Mouse (Mus musculus) retina, embryonic 14.5 days (tissue): ENCODE data around the gene Stat1.

Experiments
- DNase-seq: peaks from one replicate; pipeline ENCODE4 v3.0.0-alpha.2; 2015; ENCODE audit warnings: low spot score

Stat1 gene

DNA sequence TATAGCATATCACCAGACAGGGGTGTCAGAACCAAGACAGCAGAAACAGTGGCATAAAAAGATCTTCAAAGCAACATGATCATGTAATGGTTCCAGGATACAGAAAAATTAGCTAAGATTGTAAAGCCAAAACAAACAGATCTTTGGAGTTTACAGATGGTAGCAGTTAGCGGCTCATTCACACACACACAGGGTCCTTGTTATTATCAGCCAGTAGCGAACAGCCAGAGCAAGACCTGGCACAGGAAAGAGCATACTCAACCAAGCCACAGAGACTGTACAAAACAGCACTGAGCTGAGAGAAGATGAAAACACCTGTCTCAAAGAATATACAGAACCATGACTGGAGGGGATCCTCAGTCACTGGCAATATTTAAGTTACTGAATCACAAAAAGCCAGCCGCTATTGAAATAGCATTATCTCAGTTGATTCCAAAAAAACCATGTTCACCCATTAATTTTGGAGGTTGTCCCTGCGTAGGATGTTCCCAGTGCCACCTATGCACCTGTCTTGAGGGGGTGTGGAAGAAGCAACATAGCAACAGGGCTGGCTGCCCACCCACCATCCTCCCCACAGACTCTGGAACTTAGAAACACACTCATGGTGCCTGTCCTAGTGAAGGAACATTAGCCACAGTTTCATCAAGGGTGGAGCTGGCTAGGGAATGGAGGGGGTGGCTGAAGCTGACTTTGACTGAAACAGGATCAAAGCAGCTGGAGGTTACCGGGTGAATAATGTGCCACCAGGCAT is 44.6 kb downstream of the Stat1 start:
- no peak for DNase-seq

GRCm38 (mm10) chr1:52166652-52167220 is 47.5 kb downstream of the Stat1 start:
- DNase-seq = peak; percentile 18

- DNase-seq = peak; percentile 34
These were observed 50.8 kb downstream of the Stat1 start for GRCm38 (mm10) chr1:52170057-52170456.

DNA sequence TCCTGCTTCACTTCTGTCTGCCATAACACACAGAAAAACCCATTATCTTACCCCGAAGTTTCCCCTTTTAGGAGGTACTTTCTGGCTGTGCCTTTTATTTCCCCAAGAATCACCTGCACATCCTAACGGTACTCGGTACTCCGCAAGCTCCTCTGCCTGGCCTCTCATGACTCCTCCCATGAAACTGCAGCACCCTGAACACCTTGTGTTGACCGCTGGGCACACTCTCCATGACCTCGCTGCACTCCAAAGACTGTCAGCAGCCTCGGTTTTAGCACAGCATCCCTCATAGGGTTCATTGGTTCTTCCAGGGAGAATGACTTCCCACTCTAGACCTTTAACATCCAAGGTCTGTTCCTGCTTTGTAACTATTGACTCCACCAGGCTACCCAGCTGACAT is 51.5 kb downstream of the Stat1 start:
- no peak for DNase-seq

DNA sequence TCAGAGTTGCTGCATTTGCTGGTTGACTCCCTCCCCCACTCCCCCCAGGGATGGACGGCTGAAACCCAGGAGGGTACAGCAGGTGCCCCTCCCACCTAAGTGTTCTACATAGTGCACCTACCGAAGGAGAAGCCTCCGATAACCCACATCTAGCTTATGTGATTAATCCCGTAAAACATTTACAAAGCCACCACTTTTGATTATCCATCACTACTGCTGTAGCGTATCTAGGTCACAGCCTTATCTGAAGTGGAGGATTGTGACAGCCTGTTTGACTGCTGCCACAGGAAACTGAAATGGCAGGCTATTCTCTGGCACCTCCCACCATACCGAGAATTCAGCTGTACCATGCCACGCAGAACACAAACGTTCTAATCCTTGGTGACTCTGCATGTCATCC is 52.0 kb downstream of the Stat1 start:
- peak; percentile 33 for DNase-seq

- no peak for DNase-seq
These were observed 56.1 kb downstream of the Stat1 start for GRCm38 (mm10) chr1:52175321-52175720.

DNA sequence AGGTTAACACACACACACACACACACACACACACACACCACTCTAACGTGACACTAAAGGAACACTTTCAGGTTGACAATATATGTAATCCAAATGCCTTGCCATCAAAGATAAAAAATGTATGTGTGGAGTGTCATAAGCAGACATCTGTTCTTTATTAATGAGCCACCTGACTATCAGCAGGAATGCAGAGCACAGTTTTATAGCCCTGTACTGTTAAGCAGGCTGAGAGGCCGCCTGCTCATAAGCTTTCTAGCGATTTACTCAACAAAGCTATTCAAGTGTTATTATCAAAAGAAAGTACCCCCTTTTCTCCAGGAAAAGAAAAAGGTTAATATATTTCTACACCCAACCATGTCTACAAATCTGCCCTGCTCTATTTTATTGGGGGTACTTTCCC is 56.7 kb downstream of the Stat1 start:
- DNase-seq = no peak

GRCm38 (mm10) chr1:52176999-52177398 is 57.8 kb downstream of the Stat1 start:
- DNase-seq = no peak

DNA sequence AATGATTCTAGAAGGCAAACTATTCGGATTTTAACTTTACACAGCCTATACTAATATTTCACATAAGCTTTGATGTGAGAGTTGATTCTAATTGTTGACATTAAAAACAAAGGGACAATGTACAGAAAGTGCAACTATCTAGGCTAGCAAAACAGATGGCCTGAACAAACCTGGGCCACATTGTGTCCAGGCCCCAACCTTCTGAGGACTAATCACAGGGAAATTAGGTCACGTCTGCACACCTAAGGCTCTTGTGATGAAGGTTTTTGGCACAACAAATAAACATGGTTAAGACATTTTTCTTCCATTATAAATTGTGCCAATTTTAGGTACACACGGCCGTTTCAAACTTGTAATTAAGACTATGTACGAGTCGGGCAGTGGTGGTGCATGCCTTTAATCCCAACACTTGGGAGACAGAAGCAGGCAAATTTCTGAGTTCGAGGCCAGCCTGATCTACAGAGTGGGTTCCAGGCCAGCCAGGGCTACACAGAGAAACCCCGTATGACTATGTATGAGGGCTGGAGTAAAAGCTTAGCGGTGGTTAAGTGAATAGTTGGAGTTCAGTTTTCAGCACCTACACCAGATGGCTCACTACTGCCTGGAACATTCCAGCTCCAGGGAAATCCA is 60.8 kb downstream of the Stat1 start:
- DNase-seq = no peak

GRCm38 (mm10) chr1:52181994-52182393 is 62.8 kb downstream of the Stat1 start:
- DNase-seq = no peak

- no peak for DNase-seq
These were observed 63.8 kb downstream of the Stat1 start for GRCm38 (mm10) chr1:52182992-52183391.
